Mouse (Mus musculus): ENCODE measurements around the gene Ap2a2. TPM values are rescaled to one million over a fixed set of nuclear protein-coding genes. Genes with fewer than 3 reads are reported as not detected.
"Not testable (repeated sequence)": the region's sequence is repeated elsewhere in the genome, so short reads cannot be mapped to it uniquely, and the experiment has no call there.

The Ap2a2 gene
- total RNA-seq, 2 experiments from 2014 or later = 60.7 to 60.8 TPM

DNA sequence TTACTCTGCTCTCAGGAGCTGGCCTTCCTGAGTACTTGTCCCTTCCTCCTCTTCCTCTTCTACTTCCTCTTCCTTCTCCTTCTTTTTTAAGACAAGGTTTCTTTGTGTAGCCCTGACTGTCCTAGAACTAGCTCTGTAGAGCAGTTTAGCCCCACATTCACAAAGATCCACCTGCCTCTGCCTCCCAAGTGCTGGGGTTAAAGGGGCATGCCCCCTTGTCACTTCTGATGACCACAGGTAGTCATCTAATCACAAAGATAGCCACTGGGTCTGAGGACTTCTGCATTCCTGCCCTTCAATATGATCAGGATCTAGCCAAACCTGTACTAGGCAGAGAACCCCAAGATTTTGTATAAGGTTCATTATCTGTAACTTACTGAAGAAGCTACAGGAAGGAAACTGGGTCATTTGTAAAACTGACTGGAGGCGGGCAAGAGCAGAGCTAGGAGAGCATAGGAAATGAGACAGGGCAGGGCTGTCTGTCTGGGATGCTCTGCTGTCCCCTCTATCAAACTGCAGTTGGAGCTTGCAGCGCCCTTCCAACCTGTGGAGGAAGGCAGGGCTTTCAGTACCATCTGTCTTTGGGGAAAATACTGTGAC lies 2.1 kb upstream of the Ap2a2 start:
- DNase-seq = no peak

DNA sequence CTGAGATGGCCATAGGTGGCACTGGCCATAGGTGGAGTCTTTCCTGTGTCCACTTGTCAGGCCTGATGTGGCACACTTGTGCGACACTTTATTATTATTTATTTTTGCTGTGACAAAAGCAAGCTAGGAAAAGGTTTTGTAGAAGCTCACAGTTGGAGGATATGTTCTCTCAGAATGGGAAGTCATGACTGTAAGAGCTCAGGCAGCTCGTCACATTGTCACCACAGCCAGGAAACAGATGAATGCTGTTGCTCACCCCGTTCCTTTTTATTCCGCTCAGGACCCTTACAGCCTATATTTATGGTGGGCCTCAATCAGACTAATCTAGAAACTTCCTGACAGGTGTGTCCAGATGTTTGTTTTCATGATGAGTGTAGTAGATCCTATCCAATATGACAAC lies 1.5 kb upstream of the Ap2a2 start:
- DNase-seq = no peak

DNA sequence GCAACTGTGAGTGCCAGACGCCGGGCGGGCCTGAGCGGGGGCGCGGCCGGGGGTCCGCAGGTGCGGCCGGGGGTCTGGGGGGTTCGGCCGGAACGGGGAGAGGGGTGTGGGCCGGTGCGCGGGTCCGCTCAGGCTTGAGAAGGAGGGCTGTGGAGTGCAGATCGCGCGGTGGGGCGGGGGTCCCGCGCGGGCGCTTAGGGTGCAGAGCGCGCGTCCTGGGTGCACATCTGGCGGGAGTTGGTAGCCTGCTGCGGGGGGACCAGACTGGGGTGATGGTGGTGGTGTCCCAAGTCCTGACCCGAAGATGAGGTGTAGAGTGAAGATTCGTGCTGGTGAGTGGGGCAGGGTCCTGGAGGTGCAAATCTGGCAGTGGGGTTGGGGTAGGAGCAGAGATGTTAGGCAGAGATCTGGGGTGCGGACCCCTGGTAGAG lies 463 bp downstream of the Ap2a2 start:
- no peak for DNase-seq

DNA sequence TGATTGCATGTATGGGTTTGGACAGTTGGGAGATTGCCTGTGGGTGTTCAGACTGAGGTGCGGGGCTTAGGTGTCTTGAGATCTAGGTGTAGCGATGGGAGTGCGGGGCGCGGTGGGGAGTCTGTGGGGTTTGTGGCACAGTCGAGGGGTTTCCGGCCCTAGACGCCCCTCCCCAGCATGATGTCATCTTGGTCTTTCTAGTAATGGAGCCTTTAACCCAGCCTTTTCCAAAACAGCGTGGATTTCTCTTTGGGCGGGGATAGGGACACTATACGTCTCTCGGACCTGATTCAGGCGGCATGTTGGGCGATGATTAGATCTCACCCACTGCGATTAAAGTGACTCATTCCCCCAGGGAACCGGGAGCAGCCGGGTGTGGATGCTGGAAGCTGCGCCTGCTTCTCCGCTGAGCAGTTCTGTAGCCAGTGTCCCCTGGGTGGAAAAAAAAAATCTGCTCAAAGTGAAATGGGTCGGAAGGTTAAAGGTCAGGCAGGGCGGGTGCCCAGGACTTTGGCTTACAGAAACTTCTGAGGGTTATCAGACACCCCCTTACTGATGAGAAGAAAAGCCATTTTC lies 967 bp downstream of the Ap2a2 start:
- peak; percentile 76 to 84 for DNase-seq

DNA sequence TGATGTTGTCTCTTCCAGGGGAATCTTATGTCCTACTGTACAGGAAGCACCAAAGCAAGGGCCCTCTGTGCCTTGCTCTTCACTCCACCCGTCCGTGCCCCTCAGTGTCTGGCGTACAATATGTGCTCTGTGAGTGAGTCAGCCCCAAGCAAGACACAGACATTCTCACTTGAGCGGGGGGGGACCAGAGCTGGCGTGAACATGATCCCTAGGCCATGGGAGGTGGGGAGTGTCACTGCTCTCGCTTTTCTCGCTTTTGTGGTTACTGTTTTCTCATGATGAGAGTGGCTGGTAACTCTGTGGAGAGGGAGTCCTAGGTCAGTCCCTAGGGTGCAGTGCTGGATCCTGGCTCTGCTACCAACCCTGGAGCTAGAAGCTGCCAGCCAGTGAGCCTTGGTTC lies 2.6 kb downstream of the Ap2a2 start:
- no peak for DNase-seq

DNA sequence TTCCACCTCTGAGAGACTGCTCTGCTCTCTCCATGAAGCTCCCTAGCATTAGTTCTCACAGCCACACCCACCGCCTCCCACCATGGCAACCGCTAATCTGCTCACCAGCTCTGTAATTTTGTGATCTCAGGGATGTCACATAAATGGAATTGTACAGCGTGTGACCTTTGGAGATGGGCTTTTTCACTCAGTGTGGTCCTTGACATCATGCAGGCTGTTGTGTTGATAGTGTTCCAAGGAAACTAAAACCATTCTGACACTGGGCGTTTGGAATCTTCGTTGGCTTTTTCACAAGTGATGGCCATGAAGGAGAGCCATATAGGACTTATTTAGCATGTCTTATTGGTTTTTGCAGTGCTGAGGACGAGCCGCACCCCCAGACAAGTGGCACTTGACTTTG lies 4.6 kb downstream of the Ap2a2 start:
- DNase-seq = no peak

DNA sequence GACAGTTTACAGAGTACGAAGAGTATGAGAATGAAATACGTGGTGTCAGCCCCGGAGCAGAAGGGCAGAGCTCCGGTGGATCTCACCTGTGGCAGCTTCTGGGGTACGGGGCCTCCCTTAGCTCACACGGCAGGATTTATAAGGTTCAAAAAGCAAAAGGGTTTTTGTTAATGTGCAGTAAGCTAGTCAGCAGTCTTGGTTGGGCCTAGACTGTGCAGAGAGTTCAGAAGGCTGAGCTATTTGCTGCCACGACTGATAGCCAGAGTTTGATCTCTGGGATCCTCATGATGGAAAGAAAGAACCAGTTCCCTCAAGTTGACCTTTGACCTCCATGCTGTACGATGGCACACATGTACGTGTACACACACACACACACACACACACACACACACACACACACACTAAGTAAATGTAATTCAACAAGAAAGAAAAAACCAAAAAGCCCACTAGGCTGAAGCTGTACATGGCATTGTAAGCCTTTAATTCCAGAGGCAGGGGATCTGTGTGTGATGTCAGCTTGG lies 7.4 kb downstream of the Ap2a2 start:
- no peak for DNase-seq

DNA sequence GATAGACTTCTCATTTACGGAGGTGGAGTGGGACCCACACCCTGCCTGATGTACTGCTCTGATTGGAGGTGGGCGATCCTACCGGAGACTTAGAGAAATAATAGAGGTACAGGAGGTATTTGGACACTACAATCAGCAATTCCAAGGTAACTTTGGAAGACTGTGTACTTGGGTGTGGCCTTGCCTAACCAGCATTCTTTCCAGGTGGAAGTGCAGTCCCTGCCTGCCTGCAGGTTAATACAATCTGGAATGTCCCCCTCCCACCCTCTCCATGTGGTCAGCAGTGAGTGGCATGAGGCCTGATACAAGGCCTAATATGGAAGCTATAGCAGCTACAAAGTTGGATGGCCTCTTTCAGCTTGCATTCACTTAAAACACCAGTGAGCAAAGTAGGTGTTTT lies 7.9 kb downstream of the Ap2a2 start:
- DNase-seq = no peak

DNA sequence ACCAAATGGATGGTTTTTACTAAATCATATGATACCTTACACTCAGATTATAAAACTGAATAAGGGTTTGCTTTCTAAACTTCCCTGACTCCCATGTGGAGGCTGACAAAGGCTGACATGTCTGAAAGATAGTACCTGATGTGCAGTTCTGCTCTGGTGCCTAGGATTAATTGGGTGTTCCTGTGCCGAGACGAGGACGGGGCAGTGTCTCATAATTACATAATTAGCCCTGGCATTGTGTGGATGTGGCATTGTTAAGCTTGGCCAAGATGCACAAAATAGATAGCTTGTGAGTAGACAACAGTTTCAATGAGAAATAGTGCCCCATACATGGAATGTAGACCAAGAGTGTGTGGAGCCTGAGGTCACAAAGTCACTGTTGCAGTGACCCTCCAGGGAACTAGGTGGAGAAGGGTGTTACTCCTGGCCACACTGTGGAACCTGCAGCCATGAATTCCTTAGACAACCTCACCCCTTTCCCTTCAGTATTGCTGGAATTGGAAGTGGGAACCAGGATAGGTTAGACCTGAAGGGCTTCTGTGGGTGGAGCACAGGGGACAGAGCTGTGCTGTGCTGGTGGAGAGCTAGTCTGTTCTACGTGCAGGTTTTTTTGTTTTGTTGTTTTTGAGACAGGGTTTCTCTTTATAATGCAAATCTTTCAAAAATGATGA lies 8.8 kb downstream of the Ap2a2 start:
- no peak for DNase-seq

DNA sequence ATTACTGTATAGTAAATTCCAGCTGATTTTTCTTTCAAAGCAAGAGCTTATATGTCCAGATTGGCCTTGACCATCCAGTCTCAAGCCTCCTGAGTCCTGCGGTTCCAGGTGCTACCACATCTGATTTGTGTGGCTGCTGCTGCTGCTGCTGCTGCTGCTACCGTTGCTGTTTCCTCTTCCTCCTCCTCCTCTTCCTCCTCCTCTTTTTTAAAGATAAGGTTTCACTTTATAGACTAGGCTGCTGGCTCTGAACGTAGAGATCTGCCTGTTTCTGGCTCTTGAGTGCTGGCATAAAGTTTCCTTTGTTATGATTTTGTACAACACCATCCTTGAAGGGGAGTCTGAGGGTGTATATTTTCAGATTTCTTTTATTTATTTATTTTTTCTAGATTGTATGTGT lies 12.1 kb downstream of the Ap2a2 start:
- no peak for DNase-seq

DNA sequence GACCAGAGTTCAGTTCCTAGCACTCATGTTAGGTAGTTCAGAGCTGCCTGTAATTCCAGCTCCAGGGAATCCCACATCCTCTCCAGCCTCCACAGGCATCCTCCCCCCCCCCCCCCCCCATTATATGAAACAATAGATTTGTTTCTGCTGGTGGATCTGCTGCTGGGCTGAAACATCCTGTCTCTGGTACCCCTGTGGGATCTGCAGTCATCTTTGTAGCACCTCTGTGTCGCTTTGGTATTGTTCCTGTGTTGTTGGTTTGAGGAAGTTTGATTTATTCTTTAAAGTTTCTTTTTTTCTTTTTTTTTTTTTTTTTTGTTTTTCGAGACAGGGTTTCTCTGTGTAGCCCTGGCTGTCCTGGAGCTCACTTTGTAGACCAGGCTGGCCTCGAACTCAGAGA lies 13.5 kb downstream of the Ap2a2 start:
- no peak for DNase-seq

DNA sequence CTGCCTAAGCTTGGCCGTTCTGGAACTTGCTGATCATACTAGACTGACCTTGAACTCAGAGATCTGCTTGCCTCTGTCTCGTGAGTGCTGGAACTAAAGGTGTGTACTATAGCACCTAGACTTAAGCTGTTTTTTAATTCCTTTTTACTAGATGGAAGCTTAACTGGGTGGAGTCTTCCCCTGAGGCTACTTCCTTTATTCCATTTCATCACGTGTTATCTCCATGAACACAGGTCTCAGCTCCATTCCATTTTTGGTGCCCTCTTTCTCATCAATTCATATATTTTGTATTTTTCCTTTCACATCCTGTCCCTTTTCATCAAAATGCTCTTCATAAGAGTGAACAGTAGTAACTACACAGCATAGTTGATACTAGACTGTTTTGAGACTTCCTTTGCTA lies 15.8 kb downstream of the Ap2a2 start:
- DNase-seq = no peak

DNA sequence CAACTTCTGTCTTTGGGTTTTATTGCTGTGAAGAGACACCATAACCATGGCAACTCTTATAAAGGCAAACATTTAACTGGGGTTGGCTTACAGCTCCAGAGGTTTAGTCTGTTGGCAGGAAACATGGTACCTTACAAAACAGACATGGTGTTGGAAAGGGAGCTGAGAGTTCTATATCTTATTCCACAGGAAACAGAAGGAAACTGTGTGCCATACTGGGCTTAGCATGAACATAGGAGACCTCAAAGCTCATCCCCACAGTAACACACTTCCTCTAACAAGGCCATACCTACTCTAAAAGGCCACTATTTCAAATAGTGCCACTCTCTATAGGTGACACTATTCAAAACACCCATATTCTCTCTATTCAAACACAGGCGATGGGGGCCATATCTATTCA lies 16.5 kb downstream of the Ap2a2 start:
- DNase-seq = no peak

DNA sequence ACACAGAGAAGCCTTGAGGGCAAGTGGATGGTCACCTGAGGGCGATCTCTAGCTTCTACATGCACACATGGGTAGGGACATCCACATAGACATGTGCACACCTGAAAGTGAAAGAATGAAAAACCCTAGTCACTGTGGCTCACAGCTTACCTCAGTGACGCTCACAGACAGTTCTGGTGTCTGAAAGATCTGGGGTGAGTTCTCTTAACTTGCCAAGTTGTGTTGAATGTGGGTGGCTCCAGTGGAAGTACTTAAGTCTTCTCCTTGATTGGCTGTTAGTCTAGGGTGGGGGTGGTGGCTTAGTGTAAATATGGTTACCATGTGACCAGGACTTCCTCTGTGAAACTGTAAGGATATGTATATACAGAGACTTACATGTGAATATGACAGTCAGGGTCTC lies 17.0 kb downstream of the Ap2a2 start:
- no peak for DNase-seq

DNA sequence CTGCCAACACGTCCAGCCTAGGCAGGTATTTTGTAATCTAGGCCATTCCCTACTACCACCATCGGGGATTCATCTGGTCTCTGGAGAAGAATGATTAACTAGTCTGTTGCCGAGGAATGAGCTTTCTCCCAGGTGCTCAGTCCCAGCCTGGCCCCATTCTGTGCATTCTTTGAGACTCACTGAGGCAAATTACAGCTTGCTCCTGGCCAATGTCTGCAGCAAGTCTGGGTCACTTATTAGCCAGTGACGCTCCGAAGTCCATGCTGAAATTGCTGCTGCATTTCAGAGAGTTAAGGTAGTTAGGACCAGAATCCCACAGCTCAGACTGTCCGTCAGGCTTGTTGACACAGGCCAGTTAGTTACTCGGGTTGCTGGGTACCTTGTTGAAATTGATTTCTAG lies 19.4 kb downstream of the Ap2a2 start:
- no peak for DNase-seq

DNA sequence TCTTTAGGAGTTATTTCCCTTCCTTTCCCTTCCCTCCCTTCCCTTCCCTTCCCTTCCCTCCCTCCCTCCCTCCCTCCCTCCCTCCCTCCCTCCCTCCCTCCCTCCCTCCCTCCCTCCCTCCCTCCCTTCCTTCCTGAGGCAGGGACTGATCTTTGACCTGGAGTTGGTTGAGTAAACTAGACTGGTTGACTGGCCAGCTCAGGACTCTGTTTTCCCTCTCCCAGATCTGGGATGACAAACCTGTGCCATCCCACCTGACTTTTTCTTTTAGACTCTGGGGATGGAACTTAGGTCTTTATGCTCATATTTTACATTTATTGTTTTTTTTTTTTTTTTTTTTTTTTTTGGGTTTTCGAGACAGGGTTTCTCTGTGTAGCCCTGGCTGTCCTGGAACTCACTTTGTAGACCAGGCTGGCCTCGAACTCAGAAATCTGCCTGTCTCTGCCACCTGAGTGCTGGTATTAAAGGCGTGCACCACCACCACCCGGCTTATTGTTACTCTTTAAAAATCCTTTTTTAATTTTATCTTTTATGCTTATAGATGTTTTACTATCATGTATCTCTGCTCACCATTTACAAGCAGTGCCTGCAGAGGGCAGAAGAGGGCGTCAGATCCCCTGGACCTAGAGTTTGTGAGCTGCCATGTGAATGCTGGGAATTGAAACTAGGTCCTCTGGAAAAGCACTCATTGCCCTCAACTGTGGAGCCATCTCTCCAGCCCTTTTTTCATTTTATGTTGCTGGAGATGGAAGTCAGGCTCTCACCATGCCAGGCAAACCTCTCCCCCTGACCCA lies 22.3 kb downstream of the Ap2a2 start:
- DNase-seq = no peak

DNA sequence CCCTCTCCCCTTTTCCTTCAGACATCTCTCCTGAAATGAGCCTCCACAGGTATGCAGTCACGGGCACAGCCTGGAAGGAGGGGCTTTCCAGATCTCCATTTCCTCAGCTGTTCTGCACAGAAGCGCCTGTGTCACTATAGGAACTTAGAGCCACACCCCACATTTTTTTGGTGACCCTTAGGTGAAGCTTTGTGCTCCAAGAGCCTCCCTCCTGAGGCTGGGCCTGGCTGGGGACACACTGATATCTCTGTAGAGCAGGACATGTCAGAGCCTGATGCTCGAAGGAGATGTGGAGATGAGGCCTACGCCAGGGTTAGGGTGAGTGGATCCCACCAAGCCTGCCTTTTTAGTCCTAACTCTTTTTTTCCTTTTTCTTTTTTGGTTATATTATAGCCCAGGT lies 23.3 kb downstream of the Ap2a2 start:
- no peak for DNase-seq

DNA sequence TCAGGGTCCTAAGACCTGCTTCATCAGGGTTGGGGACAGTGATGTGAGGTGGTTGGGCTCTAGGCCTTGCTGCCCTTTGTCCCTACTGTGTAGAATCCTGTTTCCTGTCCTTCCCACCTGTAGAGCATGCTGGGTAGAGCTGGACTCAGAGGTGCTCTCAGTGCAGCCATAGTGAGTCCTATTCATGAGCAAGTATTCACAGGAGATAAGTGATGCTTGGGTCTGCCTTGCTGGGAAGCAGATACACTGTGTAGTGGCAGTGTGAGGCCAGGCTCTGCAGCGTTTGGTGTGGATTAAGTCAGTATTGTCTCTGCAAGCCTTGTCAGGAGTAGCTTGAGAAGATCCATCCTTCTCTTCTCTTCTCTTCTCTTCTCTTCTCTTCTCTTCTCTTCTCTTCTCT lies 23.9 kb downstream of the Ap2a2 start:
- no peak for DNase-seq

DNA sequence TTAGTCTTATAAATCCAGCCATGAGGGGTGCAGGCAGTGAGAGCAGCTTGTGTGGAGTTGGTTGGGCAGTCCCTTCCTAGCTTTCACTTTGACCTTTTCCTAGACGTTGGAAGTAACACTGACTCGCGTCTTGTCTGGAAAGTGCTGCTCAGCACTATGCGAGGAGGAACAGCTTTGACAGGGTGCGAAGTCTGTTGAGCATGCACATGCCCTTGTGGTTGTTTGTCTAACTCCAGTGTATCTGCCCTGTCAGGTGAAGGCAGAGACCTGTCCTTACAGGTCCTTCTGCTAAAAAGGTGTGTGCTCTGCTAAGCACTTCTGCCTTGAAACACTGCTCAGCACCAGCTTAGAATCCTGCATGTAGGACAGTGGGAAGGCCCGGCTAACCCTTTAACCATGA lies 26.9 kb downstream of the Ap2a2 start:
- no peak for DNase-seq

DNA sequence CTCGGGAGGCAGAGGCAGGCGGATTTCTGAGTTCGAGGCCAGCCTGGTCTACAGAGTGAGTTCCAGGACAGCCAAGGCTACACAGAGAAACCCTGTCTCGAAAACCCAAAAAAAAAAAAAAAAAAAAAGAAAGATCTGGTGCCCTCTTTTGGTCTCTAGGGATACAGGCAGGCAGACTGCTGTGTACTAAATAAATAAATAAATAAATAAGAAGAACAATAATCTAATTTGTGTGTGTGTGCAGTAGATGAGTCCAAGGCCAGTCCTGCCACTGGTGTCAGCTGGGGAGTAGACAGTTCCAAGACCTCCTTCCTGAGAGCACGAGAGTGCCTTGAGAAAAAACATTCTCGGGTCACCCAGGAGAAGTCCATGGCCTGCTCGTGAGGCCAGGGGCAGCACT lies 28.3 kb downstream of the Ap2a2 start:
- DNase-seq = not testable (repeated sequence)

DNA sequence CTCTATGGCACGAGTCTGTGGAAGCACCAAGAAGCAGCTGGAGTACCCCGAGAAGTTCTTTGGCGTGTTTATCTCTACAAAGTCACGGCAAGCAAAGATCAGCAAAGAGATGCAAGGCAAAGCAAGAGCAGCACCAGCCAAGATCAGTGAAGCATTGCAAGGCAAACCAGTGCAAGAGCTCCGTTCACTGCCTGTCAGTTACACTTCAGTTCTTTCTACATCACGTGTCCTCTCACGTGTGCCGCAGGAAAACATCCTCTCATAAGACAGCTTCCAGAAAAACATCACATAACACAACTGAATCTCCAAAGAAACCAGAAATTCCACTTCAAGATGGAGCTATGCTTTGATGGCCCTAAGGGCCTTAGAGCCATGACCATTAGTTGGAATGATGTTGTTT lies 29.0 kb downstream of the Ap2a2 start:
- DNase-seq = no peak

DNA sequence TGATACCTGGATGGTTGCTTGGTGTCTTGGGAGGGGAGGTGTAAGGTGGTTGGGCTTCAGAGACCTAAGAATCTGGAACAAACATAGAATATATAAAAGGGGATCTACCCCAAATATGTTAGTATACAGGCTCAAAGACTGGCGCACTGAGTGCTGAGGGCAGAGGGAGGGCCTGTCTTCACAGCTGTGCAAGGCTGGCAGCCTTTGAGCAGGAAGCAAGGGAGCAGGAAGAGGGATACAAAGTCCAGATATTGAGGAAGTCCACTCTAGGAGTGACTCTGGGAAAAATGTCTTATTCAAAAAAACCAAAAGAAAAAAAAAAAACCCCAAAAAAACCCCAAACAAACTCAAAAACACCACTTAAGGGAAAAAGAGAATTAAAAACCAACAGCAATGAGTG lies 30.1 kb downstream of the Ap2a2 start:
- no peak for DNase-seq

DNA sequence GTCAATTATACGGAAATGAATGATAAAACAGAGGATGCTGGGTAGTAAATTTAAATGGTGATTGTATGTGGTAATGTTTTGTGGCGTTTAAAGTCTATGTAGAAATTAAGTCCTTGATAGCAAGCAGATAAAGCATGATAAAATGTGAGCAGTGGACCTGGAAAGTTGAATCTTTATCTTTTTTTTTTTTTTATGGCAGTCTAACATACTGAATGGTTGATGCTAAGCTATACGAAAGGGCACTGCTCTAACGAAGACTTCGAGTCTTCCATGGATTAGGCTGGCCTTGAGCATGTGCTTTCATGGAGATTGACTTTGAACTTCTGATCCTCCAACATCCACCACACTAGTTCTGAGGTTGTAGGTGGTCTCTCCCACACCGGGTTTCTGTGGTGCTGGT lies 31.1 kb downstream of the Ap2a2 start:
- DNase-seq = no peak

All from heart, adult 18-20 months (tissue).